Mouse (Mus musculus) frontal cortex, postnatal 10 days (tissue): ENCODE data around the gene Cntnap2.

Source experiments
- DNase-seq, 2 experiments: peaks; one replicate each; pipeline ENCODE4 v3.0.0; 2022; ENCODE audit warnings: low spot score in 2 of 2, mixed read lengths in 1 of 2

The Cntnap2 gene

DNA sequence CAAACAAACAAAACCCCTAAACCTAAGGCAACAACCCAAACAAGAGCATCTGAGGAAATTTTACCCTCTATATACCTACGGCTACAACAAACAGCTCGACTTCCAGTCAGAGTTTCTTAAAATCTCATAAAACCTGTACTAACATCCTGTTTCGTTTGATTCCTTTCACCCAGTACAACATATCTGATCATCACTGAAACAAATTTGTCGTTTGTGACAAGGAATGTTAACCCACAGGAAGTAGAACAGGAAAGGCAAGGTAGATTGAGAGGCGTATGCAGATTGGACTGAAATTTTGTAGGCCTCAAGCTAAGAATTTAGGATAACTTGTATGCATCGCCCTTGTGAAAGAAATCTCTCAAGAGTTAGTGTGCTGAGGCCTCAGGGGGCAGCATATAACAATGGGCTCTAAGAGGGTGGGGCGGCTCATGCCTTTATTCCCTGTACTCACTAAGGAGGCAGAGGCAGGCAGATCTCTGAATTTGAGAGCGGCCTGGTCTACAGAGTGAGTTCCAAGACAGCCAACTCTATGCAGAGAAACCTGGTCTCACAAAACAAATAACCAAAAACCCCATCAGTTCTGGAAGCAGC, 2291.0 kb downstream of the Cntnap2 start:
- no peak for DNase-seq
